Mouse (Mus musculus): ENCODE data around the gene Pdik1l.
A peak's percentile ranks its signal among the peaks of the same experiment; 100 is the strongest.

The Pdik1l gene

GRCm38 (mm10) chr4:134257198-134258009 lies 30.3 kb downstream of the Pdik1l start:
- no peak for DNase-seq

DNA sequence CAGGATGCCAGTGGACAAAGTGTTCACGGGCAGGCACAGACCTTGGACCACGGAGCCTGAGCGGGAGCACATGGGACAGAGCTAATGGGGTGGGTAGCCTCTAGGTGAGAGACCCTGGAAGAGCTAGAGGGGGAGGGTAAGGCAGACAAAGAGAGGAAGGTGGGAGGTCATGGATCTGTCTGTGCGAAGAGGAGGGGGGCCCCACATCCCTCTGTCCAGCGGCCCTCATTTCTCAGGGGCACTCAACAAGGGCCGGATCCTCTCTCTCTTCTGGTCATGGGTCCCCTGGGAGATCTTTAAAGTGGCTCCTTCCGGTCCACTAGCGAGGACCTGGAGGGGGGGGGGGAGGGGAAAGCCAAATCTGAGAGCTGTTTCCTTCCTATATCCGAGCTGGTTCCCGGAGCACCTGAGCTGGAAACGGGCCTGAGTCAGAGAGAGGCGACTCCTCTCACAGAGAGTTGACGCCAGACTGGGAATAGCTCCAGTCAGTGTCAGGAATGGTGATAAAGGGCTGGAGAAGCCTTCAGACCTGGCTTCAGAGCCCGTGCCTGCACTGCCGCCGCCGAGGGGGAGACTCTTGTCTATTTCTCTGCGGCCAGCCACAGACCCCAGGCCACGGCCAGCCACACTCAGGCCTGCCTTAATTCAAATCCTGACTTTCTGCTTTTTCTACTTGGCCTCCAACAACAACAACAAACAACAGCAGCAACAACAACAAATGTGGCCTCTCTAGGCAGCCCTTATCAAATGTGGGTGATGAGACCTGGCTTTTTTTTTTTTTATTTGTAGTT lies 31.1 kb downstream of the Pdik1l start:
- no peak for DNase-seq

GRCm38 (mm10) chr4:134255854-134256253 lies 31.8 kb downstream of the Pdik1l start:
- DNase-seq: no peak

- no peak for DNase-seq
Observed at GRCm38 (mm10) chr4:134254835-134255234, 32.9 kb downstream of the Pdik1l start.

DNA sequence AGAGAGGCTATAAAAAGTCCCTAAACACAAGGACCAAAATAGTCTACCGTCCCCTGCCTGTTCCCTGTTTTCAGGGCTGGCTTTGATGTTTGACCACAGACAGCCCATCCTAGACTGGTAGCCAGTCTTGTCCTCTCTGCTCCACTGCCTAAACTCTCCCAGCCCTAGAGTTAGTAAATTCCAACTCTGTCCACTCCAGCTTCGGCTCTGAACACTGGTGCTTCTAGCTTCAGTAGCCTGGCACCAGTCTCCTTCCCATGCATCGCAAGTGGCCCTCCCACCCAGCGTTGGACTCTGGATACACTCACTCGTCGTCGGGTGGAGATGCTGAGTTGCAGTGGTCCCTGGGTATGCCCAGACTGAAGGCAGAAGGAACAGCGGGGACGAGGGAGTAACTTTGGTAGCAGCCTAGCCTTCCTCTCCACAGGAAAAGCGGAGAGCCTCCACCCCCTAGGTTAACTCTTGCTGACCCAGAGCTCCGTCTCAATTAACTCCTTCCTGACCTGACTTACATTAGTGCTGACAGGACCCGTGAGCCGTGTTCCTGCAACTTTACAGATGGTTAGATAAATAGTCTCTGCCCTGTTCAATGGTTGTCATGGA lies 33.9 kb downstream of the Pdik1l start, which contains the start of gene Grrp1:
Gene Grrp1, minus strand, starts transcription at position 385 of the 603 bp plus-strand sequence.
- no peak for DNase-seq

DNA sequence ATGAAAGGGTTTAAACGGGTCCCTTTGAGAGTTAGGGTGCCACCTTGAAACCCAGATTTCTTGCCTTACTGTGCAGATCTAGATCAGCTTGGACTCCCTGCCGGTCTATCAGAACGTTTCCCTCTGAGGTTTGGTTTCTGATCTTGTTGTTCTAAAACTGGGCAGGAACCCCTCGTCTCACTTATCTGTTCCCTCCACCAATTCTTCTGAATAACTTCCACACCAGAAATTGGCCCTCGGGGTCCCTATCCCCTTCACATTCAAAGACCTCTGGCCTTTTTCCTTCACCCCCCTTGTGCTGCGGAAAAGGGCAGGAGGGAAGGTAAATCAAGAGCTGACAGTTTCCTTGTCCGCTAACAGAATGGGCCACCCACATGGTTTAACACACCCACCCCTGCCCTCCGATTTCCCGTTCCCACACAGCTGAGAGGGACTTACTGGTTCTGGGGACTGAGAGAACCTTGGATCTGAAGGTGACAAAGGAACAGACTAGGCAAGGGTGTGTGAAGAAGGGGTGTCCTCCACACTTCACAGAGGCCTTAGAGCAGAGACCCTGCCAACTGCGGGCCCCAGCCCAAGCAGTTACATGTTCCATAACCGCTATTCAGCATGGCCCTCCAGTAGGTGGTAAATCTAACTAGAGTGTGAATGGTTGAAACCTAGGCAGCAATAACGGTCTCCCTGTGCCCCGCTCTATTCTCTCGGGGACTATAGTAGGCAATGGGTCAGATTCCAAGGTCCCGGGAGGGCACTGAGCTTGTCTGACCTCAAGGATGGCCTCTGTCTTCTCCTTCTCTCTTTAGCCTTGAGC lies 34.6 kb downstream of the Pdik1l start:
- DNase-seq: no peak

- no peak for DNase-seq
Observed at GRCm38 (mm10) chr4:134252131-134252910, 35.4 kb downstream of the Pdik1l start.

- no peak for DNase-seq
Observed at GRCm38 (mm10) chr4:134251241-134252130, 36.2 kb downstream of the Pdik1l start.

- DNase-seq: no peak
Observed at GRCm38 (mm10) chr4:134250930-134251240, 36.8 kb downstream of the Pdik1l start.

GRCm38 (mm10) chr4:134250116-134250929 lies 37.4 kb downstream of the Pdik1l start:
- no peak for DNase-seq

- DNase-seq: no peak
Observed at GRCm38 (mm10) chr4:134249651-134250050, 38.0 kb downstream of the Pdik1l start.

DNA sequence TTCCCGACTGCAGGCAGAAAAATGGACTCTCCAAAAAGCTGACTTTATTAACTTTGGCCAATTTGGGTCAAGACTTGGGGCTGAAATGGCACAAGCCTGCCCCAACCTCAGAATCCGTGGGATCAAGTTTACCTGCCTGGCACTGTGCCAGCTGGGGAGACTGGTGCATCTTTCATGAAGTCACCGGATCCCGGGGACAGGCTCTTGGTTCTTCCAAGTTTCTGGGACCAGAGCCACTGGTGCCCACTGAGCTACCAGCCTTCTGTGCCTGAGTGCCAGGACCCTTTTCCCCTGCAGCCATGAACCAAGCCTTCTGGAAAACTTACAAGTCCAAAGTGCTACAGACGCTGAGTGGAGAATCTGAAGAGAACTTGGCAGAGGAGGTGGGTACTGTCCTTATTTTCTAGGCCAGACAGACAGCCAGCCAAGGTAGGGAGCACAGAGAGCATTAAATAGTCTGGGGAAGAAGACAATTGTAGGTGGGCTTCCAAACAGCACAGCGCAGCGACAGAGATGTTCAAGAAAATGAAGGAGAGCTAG lies 40.9 kb downstream of the Pdik1l start, which contains the start of gene Gm30191:
Gene Gm30191, plus strand, starts transcription at position 217 of the 540 bp plus-strand sequence.
- DNase-seq: no peak

DNA sequence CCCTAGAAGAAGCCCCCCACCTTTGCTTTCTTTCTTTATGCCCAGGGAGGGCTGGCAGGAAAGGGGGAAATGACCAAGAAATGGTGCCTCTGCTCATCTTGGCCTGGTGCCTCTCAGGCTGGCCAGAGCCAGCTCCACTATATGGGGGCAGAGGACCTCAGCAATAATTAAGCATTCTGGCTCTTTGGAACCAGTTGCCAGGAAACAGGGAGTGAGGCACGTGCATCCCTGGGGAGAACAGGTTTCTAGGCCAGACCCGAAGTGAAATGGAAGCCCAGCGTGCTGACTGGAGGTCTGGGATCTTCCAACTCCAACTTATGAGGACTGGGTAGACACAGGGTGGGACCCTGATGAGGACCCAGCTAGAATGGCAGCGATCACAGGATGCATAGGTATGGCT lies 41.4 kb downstream of the Pdik1l start:
- DNase-seq: no peak

DNA sequence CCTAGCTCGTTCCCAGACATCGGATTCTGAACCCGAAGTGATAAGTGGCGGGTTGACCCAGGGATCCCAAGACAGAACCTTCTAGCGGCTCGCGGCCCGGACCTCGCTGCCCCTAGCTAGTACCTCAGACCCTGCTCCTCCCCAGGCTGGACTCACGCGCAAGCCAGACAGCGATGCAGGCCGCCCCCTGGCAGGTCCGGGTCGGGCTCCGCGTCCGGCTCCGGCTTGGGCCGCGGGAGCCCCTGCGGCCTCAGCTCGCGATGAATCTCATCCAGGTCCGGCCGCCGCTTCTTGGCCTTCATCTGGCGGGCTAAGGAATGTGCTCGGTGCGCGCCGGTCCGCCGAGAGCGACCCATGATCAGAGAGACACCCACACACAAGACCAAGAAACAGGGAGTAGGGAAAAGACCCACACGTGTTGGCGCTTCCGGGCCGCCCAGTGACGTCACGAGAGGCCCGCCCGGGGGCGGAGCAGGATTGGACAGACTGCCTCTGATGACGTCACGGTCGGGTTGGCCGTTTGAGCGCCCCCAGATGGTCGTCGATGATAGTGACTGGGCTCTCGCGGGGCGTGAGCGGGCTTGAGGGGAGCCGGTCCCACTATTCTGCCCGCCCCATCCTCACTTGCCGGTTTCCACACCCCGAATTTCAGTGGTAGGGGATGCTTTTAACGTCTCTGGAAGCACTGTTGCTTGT lies 42.4 kb downstream of the Pdik1l start, which contains the start of gene Zfp593:
Gene Zfp593, minus strand, starts transcription at position 445 of the 696 bp plus-strand sequence.
- DNase-seq: peak; percentile 90

GRCm38 (mm10) chr4:134243516-134244250 lies 44.0 kb downstream of the Pdik1l start, which contains the start of gene E130218I03Rik:
Gene E130218I03Rik, plus strand, starts transcription at chr4:134243662.
- no peak for DNase-seq

DNA sequence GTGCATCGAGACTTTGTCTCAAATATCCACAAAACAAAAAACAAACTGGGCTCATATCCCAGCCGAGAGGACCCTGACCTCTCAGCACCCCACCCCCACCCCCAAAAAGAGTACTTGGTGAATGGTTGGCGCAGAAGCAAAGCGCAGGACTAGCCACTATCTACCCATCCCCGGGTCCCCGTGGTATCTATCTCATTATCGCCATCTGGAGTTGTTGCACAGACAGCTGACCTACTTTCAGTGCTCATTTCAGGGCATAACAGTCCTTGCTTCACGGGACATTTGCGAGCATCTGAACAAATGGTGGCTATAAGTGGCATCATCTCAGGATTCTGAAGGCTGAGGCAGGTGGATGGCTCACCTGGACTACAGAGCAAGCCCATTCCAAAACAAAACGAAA lies 49.0 kb downstream of the Pdik1l start:
- DNase-seq: no peak

- peak; percentile 97 for DNase-seq
Observed at GRCm38 (mm10) chr4:134238279-134238651, 49.4 kb downstream of the Pdik1l start, which contains the start of gene Cnksr1. Gene Cnksr1, minus strand, starts transcription at chr4:134238399.

Measured in kidney, adult 11 months (tissue).